Mouse (Mus musculus) adrenal gland, postnatal 25 days (tissue): Measurements from ENCODE around the gene Foxd3. TPM values are rescaled to one million over a fixed set of nuclear protein-coding genes. Genes with fewer than 3 reads are reported as not detected.

Experiments
- DNase-seq: peaks from one replicate; pipeline ENCODE4 v3.0.0; 2021; ENCODE audit warnings: mixed read lengths
- microRNA-seq, 2 experiments: library from miRNA; unstranded; fragments of <30 nt; microRNA quantifications; one replicate each; pipeline ENCODE4 v1.2.0; 2021
- total RNA-seq: library from RNA; stranded (reverse); gene quantifications from 2 replicates; pipeline ENCODE4 v1.2.3, GENCODE M21; 2021

The Foxd3 gene
- total RNA-seq, 1 experiment from 2014 or later: 0.49 TPM

DNA sequence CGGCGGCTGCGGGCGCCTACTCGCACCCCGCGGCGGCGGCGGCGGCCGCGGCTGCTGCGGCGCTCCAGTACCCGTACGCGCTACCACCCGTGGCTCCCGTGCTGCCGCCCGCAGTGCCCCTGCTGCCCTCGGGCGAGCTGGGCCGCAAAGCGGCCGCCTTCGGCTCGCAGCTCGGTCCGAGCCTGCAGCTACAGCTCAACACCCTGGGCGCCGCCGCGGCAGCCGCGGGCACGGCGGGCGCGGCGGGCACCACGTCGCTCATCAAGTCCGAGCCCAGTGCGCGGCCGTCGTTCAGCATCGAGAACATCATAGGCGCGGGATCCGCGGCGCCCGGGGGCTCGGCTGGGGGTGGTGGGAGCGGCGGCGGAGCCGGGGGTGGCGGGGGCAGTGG is 1.3 kb downstream of the Foxd3 start:
- peak; percentile 5 for DNase-seq

GRCm38 (mm10) chr4:99657831-99658470 is 1.9 kb downstream of the Foxd3 start:
- DNase-seq: peak; percentile 10

DNA sequence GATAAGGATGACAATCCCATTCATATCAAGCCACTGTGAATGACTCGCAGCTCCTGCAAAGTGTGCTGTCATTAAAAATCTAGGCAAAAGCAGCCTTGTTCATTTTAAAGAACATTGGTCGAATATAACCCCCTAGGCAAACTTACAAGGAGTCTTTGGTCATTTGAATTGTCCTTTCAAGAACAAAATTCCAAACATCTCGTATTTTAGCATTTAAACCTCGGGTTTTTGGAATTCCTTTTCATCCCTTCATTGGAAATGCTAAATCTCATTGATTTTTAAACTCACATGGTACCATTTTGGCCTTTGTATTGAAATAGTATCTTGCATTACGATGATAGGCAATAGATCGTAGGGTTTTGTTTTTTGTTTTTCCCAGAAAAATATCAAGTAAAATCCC is 2.8 kb downstream of the Foxd3 start:
- no peak for DNase-seq

DNA sequence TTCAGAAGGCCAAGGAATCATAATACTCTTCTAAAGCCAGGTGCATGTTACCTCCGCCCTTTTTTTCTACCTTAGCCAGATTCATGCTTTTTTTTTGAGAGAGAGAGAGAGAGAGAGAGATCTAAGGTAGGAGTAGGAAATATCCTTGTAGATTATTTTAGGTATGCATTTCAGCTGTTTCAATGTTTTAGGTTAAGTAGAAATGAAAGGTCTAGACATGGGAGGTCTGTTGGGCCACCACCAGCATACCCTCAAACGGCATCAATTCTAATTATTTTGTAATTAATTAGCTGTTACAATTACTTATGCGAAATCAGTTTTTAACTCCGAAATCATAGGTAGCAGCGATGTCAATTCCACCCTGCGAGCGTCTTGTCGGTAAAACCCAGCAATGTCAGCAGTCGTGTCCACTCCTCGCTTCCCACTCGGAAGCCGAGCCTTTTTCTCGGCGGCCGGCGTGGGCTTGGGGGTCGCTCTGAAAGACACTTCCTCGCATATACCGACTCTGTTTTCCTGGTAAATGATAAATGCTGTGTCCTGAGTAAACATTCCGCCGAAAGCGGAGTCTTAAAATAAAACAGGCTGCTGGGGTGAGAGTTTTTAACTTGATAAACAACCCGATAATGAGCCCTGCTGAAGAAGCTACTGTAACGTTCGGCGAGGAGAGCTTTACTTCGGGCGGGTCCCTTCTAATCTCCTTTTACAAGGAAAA is 3.4 kb downstream of the Foxd3 start:
- no peak for DNase-seq

DNA sequence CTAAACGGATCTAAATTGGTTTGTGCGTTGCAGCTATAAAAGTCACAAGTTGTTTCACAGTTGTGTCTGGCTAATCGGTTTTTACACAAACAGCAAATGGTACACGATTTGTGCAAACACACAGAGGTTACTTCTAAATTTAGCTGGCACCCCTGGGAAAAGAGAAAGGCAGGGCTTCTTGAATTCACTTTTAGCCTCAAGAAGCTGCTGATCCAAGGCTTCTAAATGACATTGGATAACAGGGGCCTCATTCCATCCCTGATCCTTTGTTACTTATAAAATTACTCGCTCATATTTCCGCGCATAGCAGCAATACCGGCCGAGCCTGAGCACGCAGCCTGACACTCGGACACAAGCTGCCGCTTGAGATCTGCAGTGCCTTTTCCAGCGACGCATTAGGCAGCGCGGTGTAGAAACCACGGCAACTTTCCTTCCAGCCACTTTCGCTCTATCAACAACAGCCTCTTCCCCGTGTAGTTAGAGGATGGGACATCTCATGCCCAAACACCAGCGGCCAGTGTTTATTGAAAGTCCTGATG is 4.0 kb downstream of the Foxd3 start:
- no peak for DNase-seq

DNA sequence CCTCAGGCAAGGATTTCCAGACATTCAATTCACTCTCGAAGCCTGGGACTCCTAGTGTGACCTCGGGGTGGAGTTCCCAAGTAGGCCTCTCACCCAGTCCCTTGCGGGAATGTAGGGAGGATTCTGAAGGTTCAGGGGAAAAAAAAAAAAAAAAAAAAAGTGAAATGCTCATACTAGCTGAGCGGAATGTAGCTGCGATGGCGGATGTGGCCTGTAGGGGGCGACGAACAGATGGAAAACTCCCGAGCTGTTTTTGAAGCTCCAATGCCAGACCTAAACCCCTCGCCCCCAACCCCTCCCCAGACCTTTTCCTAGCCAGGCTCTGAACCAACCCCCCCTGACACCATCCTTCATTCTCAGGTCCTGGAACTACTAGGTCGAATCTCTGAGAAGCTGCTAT is 4.9 kb downstream of the Foxd3 start:
- peak; percentile 58 for DNase-seq

DNA sequence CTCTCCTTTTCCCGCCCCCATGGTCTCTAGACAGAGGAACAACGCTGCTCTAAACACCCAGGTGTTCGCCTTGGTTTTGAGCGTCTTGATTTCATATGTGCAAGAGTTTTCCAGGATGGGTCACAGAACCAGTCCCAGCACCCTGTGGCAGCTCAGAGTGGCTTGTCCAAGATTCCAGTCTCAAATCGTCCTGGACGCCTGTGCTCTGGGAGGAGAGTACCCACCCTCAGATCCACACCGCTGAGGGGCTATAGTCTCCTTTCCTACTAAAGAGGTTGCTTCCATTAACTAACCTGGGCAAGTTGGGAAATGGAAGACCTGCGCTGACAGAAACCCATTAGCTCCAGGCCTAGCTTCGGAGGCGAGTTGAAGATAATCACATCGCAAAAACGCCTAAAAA is 5.9 kb downstream of the Foxd3 start:
- no peak for DNase-seq

GRCm38 (mm10) chr4:99662431-99662830 is 6.3 kb downstream of the Foxd3 start:
- no peak for DNase-seq

GRCm38 (mm10) chr4:99662841-99663567 is 6.9 kb downstream of the Foxd3 start:
- no peak for DNase-seq

DNA sequence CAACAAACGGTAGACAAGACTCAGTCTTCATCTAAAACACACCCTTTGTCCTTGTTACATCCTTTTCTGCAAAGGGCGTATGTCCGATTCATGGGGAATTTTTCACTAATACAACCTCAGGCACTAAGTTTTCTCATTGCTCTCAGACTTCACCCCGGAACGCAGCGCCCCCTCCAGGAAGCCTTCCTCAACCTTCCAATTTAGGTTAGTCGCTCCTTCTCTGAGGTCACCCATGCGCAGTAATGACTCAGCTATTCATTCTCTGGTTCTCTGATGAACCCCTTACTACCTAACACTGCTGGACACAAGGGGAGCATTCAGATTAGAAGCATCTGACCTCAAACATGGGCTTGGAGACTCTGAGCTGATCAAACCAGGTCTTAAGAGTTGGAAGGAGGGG is 7.6 kb downstream of the Foxd3 start:
- no peak for DNase-seq

DNA sequence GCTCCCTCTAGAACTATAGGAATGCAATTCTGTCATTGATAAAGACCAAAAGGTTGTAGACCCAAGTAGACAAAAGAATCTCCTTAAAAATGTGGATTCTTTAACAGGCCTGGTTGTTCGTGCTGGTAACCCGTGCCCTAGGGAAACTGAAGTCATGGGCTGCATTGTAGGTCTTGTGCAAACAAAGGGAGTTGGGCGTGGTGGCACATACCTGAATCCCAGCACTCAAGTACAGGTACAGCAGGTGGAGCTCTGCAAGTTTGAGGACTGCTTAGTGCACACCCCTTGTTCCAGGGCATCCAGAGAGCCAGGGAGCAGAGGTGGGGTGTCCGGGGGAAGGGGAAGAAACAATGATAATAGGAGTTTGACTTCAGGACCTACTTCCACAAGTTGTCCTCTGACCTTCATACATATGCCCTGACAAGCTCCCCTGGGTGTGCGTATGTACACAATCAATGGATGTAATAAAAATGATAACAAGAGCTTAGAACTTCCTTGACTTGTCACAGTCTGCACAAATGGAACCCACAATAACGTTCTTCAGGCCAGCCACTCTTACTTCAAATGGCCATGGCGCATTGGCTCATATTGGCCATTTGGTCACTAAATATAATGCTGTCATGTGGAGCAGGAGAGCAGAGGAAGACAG is 14.2 kb downstream of the Foxd3 start:
- no peak for DNase-seq

- no peak for DNase-seq
Measured at GRCm38 (mm10) chr4:99675191-99675590, 19.1 kb downstream of the Foxd3 start.

GRCm38 (mm10) chr4:99683941-99684340 is 27.8 kb downstream of the Foxd3 start:
- no peak for DNase-seq

DNA sequence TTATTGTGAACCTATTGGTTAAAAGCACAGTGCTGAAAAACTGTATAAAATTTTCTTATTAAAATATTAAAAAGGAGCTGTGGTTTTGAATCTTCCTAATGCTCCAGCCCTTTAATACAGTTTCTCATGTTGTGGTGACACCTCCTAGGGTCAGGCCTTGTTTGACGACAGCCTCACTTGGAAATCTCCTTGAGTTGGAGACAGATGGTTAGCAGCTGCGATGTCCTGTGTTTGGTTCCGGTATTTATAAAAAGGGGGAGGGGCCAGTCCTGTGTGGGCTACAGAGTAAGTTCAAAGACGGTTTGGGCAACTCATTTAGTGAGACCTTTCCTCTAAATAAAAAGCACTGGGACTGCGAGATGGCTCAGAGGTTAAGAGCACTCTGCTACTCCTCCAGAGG is 30.2 kb downstream of the Foxd3 start:
- no peak for DNase-seq

Small RNA genes lying within 50 kb of the gene (microRNA-seq; reads per million reads assigned to microRNA genes)
- gene Gm23366: 0 reads per million in 2 experiments

Other genes starting within 250 kb of the Foxd3 start
- 10.5 and 13.9 TPM in 2 replicates for gene Alg6, start 59.4 kb downstream of the Foxd3 start, total RNA-seq
- gene Efcab7, start 172.9 kb downstream of the Foxd3 start, total RNA-seq: 7.7 and 12.8 TPM in 2 replicates